Mouse (Mus musculus): ENCODE data around the gene Asb13.

DNA sequence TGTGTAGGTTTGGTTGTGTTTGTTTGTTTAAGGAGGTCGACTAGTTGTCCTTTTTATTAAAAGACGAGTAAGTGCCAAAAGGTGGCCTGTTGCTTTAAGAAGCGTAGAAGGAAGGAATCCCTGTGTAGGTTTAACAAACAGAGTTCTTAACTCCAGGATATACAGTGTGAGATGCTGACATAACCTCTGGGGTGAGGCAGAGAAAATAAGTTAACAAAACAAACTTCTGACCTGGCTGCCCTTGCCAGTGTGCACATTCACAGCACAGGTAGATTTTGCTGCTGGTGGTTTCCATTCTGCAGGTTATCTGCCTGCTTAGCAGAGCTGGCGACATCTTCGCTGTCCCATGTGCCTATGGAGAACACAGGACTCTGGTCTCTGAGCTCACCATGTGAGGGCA, 8.7 kb downstream of the Asb13 start:
- TF ChIP-seq EP300 (IDR thresholded peaks at IDR 0.05; ENCODE audit: low read depth) (no peak), CTCF (IDR thresholded peaks at IDR 0.05; ENCODE audit: low read depth) (no peak)
